Mouse (Mus musculus): ENCODE measurements around the gene Ccdc146.

GRCm38 (mm10) chr5:21255551-21256132 is 168.8 kb downstream of the Ccdc146 start:
- TF ChIP-seq CTCF (IDR thresholded peaks at IDR 0.05; ENCODE audit: low read depth, low read length) (no peak), EP300 (IDR thresholded peaks at IDR 0.05; ENCODE audit: insufficient read depth, low read depth, low read length) (no peak), POLR2A (IDR thresholded peaks at IDR 0.05; ENCODE audit: insufficient read depth, low read length) (no peak)

Data from ES-Bruce4 (cell line).